Mouse (Mus musculus) liver, embryonic 15.5 days (tissue): ENCODE measurements around the gene Rftn1. TPM values are rescaled to one million over a fixed set of nuclear protein-coding genes. Genes with fewer than 3 reads are reported as not detected.

Source experiments
- ATAC-seq: fragments of 200-750 bp; cut with Nextera tagmentation; 2 replicates; pipeline ENCODE4 v1.8.0; 2017; ENCODE audit warnings: moderate number of reproducible peaks, mild to moderate bottlenecking, moderate library complexity; ENCODE audit not compliant: insufficient read depth
- H3K27ac ChIP-seq: fragments of 300-500 bp; sonication (generic); replicated peaks from 2 replicates; pipeline ENCODE4 v1.5.1; 2015; ENCODE audit warnings: mild to moderate bottlenecking, inconsistent platforms
- H3K27me3 ChIP-seq: fragments of 300-500 bp; sonication (generic); 2 replicates; pipeline ENCODE4 v1.6.1; 2015; ENCODE audit warnings: mild to moderate bottlenecking, inconsistent platforms
- H3K36me3 ChIP-seq: fragments of 300-500 bp; sonication (generic); replicated peaks from 2 replicates; pipeline ENCODE4 v1.6.1; 2015; ENCODE audit warnings: moderate library complexity, mild to moderate bottlenecking, inconsistent platforms
- H3K4me1 ChIP-seq: fragments of 300-500 bp; sonication (generic); replicated peaks from 2 replicates; pipeline ENCODE4 v1.6.1; 2015; ENCODE audit warnings: inconsistent platforms
- H3K4me2 ChIP-seq: fragments of 300-500 bp; sonication (generic); 2 replicates; pipeline ENCODE4 v1.6.1; 2015; ENCODE audit warnings: moderate library complexity, mild to moderate bottlenecking, inconsistent platforms
- H3K4me3 ChIP-seq: fragments of 300-500 bp; sonication (generic); replicated peaks from 2 replicates; pipeline ENCODE4 v1.5.1; 2015; ENCODE audit warnings: mild to moderate bottlenecking, inconsistent platforms
- H3K9ac ChIP-seq: fragments of 300-500 bp; sonication (generic); 2 replicates; pipeline ENCODE4 v1.6.1; 2015; ENCODE audit warnings: moderate library complexity, mild to moderate bottlenecking, inconsistent platforms
- H3K9me3 ChIP-seq: fragments of 300-500 bp; sonication (generic); replicated peaks from 2 replicates; pipeline ENCODE4 v1.6.1; 2016; ENCODE audit warnings: inconsistent platforms
- WGBS: fragments of 180-500 bp; shearing (Covaris S2); methylation state at CpG from one replicate; pipeline ENCODE4 v1.1.7; 2015; ENCODE audit warnings: mixed read lengths; ENCODE audit not compliant: insufficient replicate concordance; 5-methylcytosine and 5-hydroxymethylcytosine counted together
- polyA plus RNA-seq: library from polyadenylated mRNA; unstranded; fragments of >200 nt; fragmentation: Nextera tagmentation; extraction: Ambion mirVana; gene quantifications from 2 replicates; pipeline ENCODE4 v1.2.1, GENCODE M21; 2015

The Rftn1 gene
- polyA plus RNA-seq, 1 experiment from 2014 or later, result 3.9 TPM

- Histone ChIP-seq H3K27ac (peak overlapping the region; percentile 4; the same call in 1 of the 2 replicates), H3K9ac (no peak overlapping the region), H3K4me1 (no peaks in the 10 kb centered on the region), H3K4me2 (no peak overlapping the region), H3K36me3 (no peaks in the 10 kb centered on the region), H3K27me3 (no peaks in the 10 kb centered on the region), H3K4me3 (no peak overlapping the region), H3K9me3 (no peaks in the 10 kb centered on the region)
- 48% methylated on average over 3 of the region's 3 CpGs for WGBS
- no peak for ATAC-seq
Measured at GRCm38 (mm10) chr17:49995226-49995625, 195.2 kb downstream of the Rftn1 start.

- no peak for ATAC-seq
- Histone ChIP-seq H3K27me3 (no peaks in the 10 kb centered on the region), H3K27ac (no peak overlapping the region), H3K36me3 (no peaks in the 10 kb centered on the region), H3K9ac (no peak overlapping the region), H3K4me3 (no peak overlapping the region), H3K4me1 (no peaks in the 10 kb centered on the region), H3K4me2 (no peak overlapping the region), H3K9me3 (no peaks in the 10 kb centered on the region)
- WGBS, result 78% methylated on average over 3 of the region's 3 CpGs
Measured at GRCm38 (mm10) chr17:49993631-49994030, 196.8 kb downstream of the Rftn1 start.

GRCm38 (mm10) chr17:49992625-49993603, 197.6 kb downstream of the Rftn1 start:
- H3K9ac ChIP-seq, result no peak overlapping the region
- 71% methylated on average over 11 of the region's 11 CpGs for WGBS
- H3K36me3 ChIP-seq, result no peaks in the 10 kb centered on the region
- no peak overlapping the region for H3K4me3 ChIP-seq
- no peaks in the 10 kb centered on the region for H3K4me1 ChIP-seq
- H3K4me2 ChIP-seq, result no peak overlapping the region
- H3K27ac ChIP-seq, result no peak overlapping the region
- no peak for ATAC-seq
- H3K9me3 ChIP-seq, result no peaks in the 10 kb centered on the region
- H3K27me3 ChIP-seq, result no peaks in the 10 kb centered on the region

GRCm38 (mm10) chr17:49989583-49989982, 200.9 kb downstream of the Rftn1 start:
- H3K4me3 ChIP-seq, result no peak overlapping the region
- H3K27ac ChIP-seq, result no peak overlapping the region
- H3K4me1 ChIP-seq, result no peaks in the 10 kb centered on the region
- H3K27me3 ChIP-seq, result no peaks in the 10 kb centered on the region
- no peaks in the 10 kb centered on the region for H3K36me3 ChIP-seq
- no peak overlapping the region for H3K4me2 ChIP-seq
- no peak for ATAC-seq
- H3K9me3 ChIP-seq, result no peaks in the 10 kb centered on the region
- no peak overlapping the region for H3K9ac ChIP-seq
- 86% methylated on average over 8 of the region's 8 CpGs for WGBS

GRCm38 (mm10) chr17:49987095-49987494, 203.4 kb downstream of the Rftn1 start:
- no peak overlapping the region for H3K9ac ChIP-seq
- no peak overlapping the region for H3K27ac ChIP-seq
- no peak overlapping the region for H3K4me3 ChIP-seq
- H3K4me1 ChIP-seq, result peaks cover 6% of the 10 kb centered on the region; the same call in 1 of the 2 replicates
- 66% methylated on average over 6 of the region's 6 CpGs for WGBS
- ATAC-seq, result no peak
- H3K9me3 ChIP-seq, result no peaks in the 10 kb centered on the region
- H3K27me3 ChIP-seq, result no peaks in the 10 kb centered on the region
- H3K4me2 ChIP-seq, result no peak overlapping the region
- no peaks in the 10 kb centered on the region for H3K36me3 ChIP-seq

- 60% methylated on average over 5 of the region's 5 CpGs for WGBS
- H3K9ac ChIP-seq, result no peak overlapping the region
Measured at GRCm38 (mm10) chr17:49983478-49983877, 207.0 kb downstream of the Rftn1 start.

GRCm38 (mm10) chr17:49982611-49983390, 207.7 kb downstream of the Rftn1 start:
- H3K4me1 ChIP-seq, result peaks cover 6% of the 10 kb centered on the region; the same call in 1 of the 2 replicates
- ATAC-seq, result no peak
- H3K9ac ChIP-seq, result no peak overlapping the region
- no peaks in the 10 kb centered on the region for H3K27me3 ChIP-seq
- H3K9me3 ChIP-seq, result no peaks in the 10 kb centered on the region
- H3K4me3 ChIP-seq, result no peak overlapping the region
- H3K36me3 ChIP-seq, result no peaks in the 10 kb centered on the region
- no peak overlapping the region for H3K4me2 ChIP-seq
- 44% methylated on average over 6 of the region's 6 CpGs for WGBS
- no peak overlapping the region for H3K27ac ChIP-seq

More at GRCm38 (mm10) chr17:49983478-49983877, 207.0 kb downstream of the Rftn1 start:
- Histone ChIP-seq H3K27ac (no peak overlapping the region), H3K9me3 (no peaks in the 10 kb centered on the region), H3K4me1 (peaks cover 6% of the 10 kb centered on the region; the same call in 1 of the 2 replicates), H3K4me3 (no peak overlapping the region), H3K27me3 (no peaks in the 10 kb centered on the region), H3K36me3 (no peaks in the 10 kb centered on the region), H3K4me2 (no peak overlapping the region)
- no peak for ATAC-seq

GRCm38 (mm10) chr17:49981591-49981990, 208.9 kb downstream of the Rftn1 start:
- WGBS, result 84% methylated on average over 4 of the region's 4 CpGs
- H3K27ac ChIP-seq, result no peak overlapping the region
- no peak for ATAC-seq

GRCm38 (mm10) chr17:49979761-49980285, 210.7 kb downstream of the Rftn1 start:
- H3K36me3 ChIP-seq, result no peaks in the 10 kb centered on the region

More at GRCm38 (mm10) chr17:49981591-49981990, 208.9 kb downstream of the Rftn1 start:
- Histone ChIP-seq H3K9ac (no peak overlapping the region), H3K4me1 (peaks cover 6% of the 10 kb centered on the region; the same call in 1 of the 2 replicates), H3K27me3 (no peaks in the 10 kb centered on the region), H3K36me3 (no peaks in the 10 kb centered on the region), H3K4me2 (no peak overlapping the region), H3K4me3 (no peak overlapping the region), H3K9me3 (no peaks in the 10 kb centered on the region)

GRCm38 (mm10) chr17:49977424-49977790, 213.1 kb downstream of the Rftn1 start:
- H3K9ac ChIP-seq, result no peak overlapping the region
- no peak overlapping the region for H3K4me2 ChIP-seq
- H3K4me1 ChIP-seq, result no peaks in the 10 kb centered on the region
- H3K36me3 ChIP-seq, result no peaks in the 10 kb centered on the region
- H3K27me3 ChIP-seq, result no peaks in the 10 kb centered on the region
- H3K4me3 ChIP-seq, result no peak overlapping the region
- no peak for ATAC-seq
- no peaks in the 10 kb centered on the region for H3K9me3 ChIP-seq
- no peak overlapping the region for H3K27ac ChIP-seq
- 66% methylated on average over 3 of the region's 3 CpGs for WGBS

More at GRCm38 (mm10) chr17:49979761-49980285, 210.7 kb downstream of the Rftn1 start:
- Histone ChIP-seq H3K27me3 (no peaks in the 10 kb centered on the region), H3K9ac (no peak overlapping the region), H3K4me3 (no peak overlapping the region), H3K9me3 (no peaks in the 10 kb centered on the region), H3K27ac (no peak overlapping the region), H3K4me2 (no peak overlapping the region), H3K4me1 (peaks cover 6% of the 10 kb centered on the region; the same call in 1 of the 2 replicates)
- WGBS, result 69% methylated on average over 4 of the region's 4 CpGs
- no peak for ATAC-seq
